Mouse (Mus musculus) kidney, adult 10 weeks (tissue): ENCODE measurements around the gene Zc3h10. TPM values are rescaled to one million over a fixed set of nuclear protein-coding genes. Genes with fewer than 3 reads are reported as not detected.

Source experiments
- polyA plus RNA-seq: library from polyadenylated mRNA; stranded (reverse); fragments of 350-450 nt; fragmentation: Illumina TruSeq; extraction: RNeasy Lipid Tissue Mini Kit (QIAGEN cat#74804); gene quantifications from one replicate; pipeline ENCODE4 v1.2.3, GENCODE M21; 2014; ENCODE audit warnings: low read depth, low replicate concordance

Gene Zc3h10
- polyA plus RNA-seq: 1.6 TPM

DNA sequence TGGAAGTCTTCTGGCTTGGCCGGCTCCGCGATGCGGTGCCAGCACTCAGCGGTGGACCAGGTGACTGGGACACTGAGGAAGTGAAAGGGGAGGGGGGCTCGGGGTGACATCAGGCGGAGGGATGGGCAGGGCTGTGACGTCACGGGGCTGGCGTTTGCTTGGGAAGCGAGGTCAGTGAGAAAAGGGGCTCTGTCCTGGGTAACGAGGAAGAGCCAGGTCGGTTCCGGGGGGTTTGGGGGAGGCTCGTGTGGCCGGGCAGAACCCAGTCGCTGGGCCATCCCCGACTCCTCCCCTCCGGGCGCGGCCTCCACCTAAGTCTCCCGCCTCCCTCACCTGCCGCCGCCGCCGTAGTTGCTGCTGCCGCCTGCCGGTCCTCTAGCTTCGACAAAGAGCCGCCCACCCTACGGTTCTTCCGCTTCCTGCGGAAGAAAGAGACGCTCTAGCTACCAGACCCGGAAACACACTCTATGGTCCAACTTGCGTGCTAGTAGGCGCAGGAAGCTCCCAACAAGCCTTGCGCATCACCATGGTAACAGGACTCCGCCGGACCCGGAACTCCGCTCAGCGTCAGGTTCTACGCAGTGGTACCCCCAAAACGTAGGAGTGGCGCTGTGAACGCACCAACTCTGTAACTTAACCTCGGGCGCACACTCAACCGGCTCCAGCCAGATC lies at the start of gene Zc3h10:
TSS of gene Zc3h10 (minus strand) at position 414 of the 672 bp plus-strand sequence.

DNA sequence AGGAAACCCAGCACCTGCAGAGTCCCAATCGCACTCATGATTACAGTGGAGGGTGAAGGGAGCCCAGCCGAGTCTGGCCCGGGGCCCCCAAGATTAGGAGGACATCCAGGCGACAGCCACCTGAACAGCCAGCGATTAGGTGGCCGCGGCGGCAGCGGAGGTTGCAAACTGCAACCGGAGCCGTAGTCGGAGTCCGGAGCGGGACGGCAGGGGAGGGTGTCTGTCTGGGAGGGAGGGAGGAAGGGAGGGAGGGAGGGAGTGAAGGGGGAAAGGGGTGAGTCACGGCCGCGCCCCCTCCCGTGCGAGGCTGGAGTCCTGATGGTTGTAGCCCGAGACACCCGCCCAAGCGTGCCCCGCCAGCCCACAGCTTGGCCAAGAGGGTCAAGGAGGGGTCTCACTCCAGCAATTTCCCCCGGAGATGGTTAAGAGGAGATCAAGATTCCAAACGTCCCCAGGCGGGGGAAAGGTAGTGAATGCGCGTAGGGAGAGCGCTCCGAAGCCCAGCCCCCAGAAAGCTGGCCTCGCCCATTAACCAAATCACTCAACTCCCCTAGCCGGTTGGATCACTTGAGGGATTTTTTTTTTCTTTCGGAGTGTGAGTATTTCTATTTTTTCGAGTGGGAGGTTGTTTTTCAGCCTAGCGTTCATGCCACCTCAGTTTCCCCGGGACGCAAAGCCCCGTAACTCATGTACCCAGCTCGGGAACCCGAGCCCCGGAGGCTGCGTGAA lies 42.1 kb upstream of the Zc3h10 start, which contains the start of gene Erbb3:
TSS of gene Erbb3 (minus strand) at position 189 of the 729 bp plus-strand sequence.

DNA sequence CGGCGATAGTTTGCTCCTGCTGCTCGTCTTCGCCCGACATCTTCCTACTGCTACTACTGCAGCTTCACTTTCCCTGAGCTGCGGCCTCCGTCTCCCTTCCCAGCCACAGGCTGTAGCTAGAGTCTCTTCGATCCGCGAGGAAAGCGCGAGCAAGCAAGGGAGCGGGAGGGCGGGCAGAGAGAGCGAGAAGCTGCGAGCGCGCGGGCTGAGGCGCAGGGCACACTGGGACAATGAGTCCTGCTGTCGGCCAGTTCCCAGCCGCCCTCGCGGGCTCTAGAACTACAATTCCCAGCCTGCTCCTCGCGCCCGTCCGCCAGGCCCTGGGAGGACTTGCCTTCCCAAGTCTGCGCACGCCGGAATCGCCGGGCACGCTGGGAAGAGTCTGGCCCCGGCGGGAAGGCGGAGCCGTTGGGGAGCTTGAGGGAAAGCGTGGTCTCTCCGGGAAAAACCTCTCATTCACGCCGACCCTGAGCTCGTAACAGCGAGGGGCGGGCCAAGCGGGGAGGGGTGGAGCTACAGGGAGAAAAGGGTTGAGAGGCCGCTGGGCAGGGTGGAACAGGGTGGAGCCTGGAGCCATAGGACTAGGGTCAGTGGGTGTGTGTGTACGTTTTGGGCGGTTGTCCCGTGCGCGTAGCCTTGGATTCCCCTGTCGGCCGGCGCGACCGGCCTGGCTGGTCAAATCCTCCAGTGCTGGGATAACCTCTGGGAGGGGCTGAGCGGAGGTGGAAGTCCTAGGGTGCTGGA lies 18.4 kb upstream of the Zc3h10 start, which contains the start of gene Pa2g4:
TSS of gene Pa2g4 (minus strand) at position 200 of the 744 bp plus-strand sequence.

DNA sequence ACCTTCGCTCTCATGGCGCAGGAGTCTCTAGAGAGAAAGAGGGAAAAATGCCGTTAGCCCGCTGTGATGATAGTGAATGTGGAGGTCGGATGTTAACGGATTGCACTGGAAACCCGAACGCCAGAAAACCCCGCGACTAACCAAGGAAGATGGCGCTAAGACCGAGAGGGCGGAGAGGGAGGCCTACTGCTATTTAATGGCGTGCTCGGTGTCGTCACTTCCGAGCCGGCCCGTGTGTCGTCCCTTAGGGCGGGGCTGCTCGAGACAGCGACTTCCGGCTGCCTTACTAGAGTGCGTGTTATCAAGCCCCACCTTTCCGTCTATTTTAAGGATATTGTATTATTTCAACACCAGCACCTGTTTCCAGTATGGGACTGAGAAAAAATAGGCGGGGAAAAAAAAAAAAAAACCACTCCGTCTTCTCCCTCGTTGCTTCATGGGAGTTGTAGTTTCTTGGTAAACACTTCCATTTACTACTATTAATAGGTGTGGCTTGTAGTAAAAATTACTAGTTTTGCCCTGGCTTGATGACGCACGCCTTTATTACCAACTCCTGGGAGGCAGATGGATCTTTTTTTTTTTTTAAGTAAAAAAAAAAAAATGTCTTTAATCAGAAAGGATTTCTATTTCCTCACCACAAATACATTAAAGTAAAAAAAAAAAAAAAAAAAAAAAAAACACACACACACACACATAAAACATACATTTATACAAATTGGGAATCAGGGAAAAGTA lies 1.5 kb upstream of the Zc3h10 start, which contains the start of gene Rpl41:
TSS of gene Rpl41 (minus strand) at position 359 of the 735 bp plus-strand sequence.

DNA sequence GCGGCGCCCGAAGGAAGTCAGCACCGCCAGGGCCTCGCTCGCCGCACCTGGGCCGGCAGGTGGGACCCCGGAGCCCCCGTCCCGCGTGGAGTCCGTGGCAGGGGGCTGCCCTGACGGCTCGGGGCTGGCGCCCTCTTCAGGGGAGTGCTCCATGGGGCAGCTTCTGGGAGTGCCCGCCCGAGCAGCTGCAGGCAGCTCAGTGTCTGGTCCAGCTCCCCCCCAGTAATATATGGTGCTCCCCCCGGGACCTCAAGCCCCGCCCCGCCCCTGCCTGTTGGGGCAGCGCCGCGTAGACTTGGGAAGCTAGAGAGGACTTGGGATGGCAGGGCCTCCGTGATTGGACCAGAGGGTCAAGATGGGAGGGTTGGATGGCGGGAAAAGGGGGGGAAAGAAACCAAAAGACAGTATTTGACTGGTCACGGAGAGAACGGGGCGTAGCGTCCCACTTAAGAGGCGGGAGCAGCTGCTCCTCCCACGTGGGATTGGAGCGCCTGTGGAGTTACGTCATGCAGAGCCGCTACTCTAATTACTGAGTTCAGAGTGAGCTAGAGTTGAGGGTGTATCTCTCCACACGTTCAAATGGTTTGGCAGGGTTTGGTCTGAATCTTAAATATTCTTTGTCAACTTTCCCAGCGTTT lies 21.8 kb downstream of the Zc3h10 start, which contains the start of gene Esyt1:
TSS of gene Esyt1 (minus strand) at position 201 of the 638 bp plus-strand sequence.

DNA sequence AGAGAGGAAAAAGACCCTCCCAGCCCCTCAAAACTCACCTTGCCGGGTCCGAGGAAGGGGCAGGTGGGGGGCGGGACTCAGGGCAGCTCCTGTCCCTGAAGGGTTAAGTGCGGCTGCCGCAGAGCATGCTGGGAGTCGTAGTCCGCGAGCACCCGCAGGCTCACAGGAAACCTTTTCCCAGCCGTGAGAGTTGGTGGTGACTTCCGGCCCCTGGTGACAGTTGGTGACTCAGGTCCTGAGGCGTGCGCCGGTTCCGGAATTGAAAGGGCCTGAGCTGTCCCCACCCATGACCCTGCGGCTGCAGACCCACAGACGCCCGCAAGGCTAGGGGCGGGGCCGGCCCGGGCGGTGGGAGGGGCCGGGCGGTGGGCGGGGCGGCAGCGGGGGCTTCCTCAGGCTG lies 49.0 kb downstream of the Zc3h10 start, which contains the start of gene Myl6b:
TSS of gene Myl6b (minus strand) at position 96 of the 400 bp plus-strand sequence.

DNA sequence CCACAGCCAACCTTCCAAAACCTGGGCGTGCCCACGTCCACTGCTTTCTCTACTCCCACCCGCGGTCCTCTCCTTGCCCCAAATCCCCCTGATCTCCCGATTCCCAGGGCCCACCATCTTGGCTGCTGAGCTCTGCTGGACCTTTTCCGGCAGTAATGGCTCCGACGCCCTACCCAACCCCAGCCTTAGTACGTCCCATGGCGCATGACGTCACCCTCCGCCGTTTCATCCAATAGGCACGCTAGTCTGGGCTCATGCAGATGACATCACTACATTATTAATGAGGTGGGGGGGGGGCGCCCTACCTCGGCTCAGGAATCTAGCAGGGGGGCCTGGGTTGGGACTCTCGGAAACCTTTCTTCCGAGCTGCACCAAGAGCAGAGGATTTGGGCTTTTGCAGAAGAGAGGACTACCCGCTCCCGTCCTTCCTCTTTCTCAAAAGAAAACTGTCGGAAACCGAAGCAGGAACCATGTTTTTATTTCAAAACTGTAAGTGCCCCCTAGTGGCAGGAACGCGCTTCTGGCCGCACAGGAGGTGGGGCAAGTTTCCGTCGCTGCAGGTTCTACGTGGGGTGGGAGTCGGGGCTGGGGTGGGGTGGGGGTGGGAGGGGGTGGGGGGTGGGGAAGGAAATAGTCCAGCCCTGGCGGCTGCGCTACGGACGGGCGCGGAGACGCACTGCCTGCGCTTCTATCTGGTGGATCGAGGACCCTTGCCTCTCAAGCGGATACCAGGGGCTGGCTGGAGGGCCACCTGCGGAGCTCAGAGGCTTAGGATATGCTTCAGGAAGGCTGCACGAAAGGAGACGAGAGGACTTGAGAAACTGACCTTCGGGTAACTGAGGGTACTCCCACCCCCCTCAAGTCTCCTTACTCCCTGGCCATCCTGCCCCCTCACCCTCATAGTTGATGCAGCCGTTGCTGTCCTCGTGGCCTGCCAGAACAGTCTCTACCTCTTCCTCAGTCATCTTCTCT lies 53.6 kb downstream of the Zc3h10 start, which contains the start of gene Myl6:
TSS of gene Myl6 (minus strand) at position 451 of the 972 bp plus-strand sequence.

Other genes with a start within 250 kb of the Zc3h10 start
- gene Il23a, start 249.0 kb downstream of the Zc3h10 start, polyA plus RNA-seq: not detected
- gene Pan2, start 244.4 kb downstream of the Zc3h10 start, polyA plus RNA-seq: 4.8 TPM
- gene Cnpy2, start 225.3 kb downstream of the Zc3h10 start, polyA plus RNA-seq: 69.0 TPM
- gene Cs, start 210.0 kb downstream of the Zc3h10 start, polyA plus RNA-seq: 106 TPM
- 8.7 TPM for gene Coq10a, start 178.8 kb downstream of the Zc3h10 start, polyA plus RNA-seq
- 4.6 TPM for gene Ankrd52, start 170.7 kb downstream of the Zc3h10 start, polyA plus RNA-seq
- 0.53 TPM for gene Slc39a5, start 146.5 kb downstream of the Zc3h10 start, polyA plus RNA-seq
- 18.4 TPM for gene Nabp2, start 136.3 kb downstream of the Zc3h10 start, polyA plus RNA-seq
- 4.9 TPM for gene Rnf41, start 136.1 kb downstream of the Zc3h10 start, polyA plus RNA-seq
- 47.7 TPM for gene Smarcc2, start 88.5 kb downstream of the Zc3h10 start, polyA plus RNA-seq
- 99.8 TPM for gene Myl6, start 53.6 kb downstream of the Zc3h10 start, polyA plus RNA-seq
- 0.40 TPM for gene Myl6b, start 49.1 kb downstream of the Zc3h10 start, polyA plus RNA-seq
- gene Esyt1, start 21.9 kb downstream of the Zc3h10 start, polyA plus RNA-seq: 2.3 TPM
- gene Rpl41, start 1.5 kb upstream of the Zc3h10 start, polyA plus RNA-seq: 11.9 TPM
- gene Pa2g4, start 18.2 kb upstream of the Zc3h10 start, polyA plus RNA-seq: 69.1 TPM
- gene Erbb3, start 41.9 kb upstream of the Zc3h10 start, polyA plus RNA-seq: 28.2 TPM
- gene Rps26, start 79.0 kb upstream of the Zc3h10 start, polyA plus RNA-seq: 7.0 TPM
- 1.1 TPM for gene Ikzf4, start 98.2 kb upstream of the Zc3h10 start, polyA plus RNA-seq
- gene Suox, start 126.3 kb upstream of the Zc3h10 start, polyA plus RNA-seq: 25.8 TPM
- gene Rab5b, start 148.5 kb upstream of the Zc3h10 start, polyA plus RNA-seq: 128 TPM
- gene Pmel, start 156.4 kb upstream of the Zc3h10 start, polyA plus RNA-seq: not detected
- 8.1 TPM for gene Cdk2, start 157.3 kb upstream of the Zc3h10 start, polyA plus RNA-seq
- 8.3 TPM for gene Dgka, start 197.1 kb upstream of the Zc3h10 start, polyA plus RNA-seq
- 0.57 TPM for gene Pym1, start 200.1 kb upstream of the Zc3h10 start, polyA plus RNA-seq
- gene Mmp19, start 243.1 kb upstream of the Zc3h10 start, polyA plus RNA-seq: 0.36 TPM